Mouse (Mus musculus): ENCODE results near the gene Lrp8.

Gene Lrp8

DNA sequence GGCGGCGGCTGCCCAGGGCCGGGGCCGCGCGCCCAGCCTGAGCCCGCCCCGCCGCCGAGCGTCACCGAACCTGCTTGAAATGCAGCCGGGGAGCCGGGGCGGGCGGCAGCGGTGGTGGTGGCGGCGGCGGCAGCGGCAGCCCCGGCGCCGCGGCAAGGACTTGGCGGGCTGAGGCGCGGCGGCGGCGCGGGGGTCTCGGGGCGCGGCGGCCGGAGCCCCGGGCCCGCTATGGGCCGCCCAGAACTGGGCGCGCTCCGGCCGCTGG, at the start of gene Lrp8:
Gene Lrp8 (plus strand): TSS at position 77 of the 265 bp plus-strand sequence.
- 1% methylated on average over 20 of the region's 44 CpGs for WGBS

DNA sequence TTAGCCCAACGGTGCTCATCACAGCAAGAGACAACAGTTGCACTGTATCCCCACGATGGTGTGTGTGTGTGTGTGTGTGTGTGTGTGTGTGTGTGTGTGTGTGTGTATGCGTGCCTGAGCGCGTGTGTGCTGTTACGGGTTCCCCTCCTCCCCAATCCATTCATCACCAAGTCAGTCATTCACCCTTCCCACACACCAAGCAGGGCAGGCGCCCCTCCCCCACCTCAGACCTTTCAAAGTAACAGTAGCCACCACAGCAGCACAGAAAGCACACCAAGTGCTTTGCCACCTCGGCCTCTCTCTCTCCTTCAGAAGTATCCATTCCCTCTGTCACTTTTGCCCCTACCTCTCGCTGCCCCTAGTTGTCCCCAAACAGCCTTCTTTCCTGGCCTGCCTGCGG, 45.8 kb upstream of the Lrp8 start:
- 65% methylated on average over 10 of the region's 10 CpGs for WGBS

DNA sequence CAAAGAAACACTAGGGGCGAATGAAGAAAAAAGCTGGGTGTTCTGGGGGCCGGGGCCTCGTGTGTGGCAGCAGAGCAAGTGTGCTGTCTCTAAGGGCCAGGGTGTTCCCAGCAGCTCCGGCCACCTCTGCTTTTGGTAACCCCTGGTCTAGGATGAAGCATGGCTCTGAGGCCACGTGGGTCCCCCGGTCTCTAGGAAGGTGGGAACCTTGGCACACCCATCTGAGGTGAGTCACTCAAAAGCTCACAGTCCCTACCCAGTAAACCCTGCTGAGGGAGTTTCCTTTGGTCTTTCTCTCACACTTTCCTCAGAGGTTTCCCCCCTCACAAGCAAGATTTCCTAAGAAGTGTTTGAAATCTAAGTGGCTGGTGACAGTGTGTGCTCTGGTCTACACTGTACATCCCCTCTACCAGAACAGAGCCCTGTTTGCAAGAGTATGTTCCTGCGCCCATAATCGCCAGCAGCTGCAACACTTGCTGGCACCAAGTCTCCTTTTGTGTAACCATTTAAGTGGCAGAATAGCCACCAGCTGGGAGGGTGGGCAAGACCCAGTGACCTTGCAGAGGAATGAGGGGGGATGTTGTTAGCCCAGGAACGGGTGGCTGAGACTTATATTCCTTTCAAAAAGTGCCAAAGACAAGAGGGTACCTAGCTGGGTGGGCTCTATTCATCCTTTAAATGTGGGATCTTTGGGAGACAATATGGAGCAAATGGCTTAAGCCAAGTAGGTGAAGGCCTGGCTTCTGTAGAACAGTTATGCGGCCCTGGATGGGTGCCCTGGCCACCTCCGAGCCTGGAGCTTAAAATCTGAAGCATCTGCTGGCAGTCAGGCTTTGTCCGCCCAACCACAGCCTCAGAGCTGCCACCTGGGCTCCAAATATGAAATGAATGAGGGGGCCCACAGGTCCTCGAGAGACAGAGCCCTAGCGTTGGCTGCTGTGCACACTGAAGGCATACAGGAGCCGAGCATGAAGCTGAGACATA, 44.3 kb upstream of the Lrp8 start:
- WGBS: 73% methylated on average over 15 of the region's 15 CpGs

DNA sequence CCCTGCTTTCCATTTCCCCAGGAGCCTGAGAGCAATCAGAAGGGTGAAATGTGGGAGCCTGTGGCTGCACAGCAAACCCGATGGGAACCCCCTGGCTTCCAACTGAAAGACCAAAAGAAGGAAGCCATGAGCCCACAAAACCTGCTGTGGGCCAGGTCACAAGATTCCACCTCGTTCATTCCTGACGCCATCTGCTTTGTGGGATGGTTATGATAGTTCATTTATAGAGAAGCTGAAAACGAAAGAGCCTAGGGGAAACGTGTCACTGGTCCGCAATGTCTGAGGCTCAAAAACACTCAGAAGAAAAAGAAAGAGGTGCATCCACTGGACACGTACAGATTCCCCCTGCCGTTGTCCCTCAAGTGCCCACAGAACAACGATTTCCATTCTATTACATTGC, 43.1 kb upstream of the Lrp8 start:
- WGBS: 69% methylated on average over 9 of the region's 9 CpGs

DNA sequence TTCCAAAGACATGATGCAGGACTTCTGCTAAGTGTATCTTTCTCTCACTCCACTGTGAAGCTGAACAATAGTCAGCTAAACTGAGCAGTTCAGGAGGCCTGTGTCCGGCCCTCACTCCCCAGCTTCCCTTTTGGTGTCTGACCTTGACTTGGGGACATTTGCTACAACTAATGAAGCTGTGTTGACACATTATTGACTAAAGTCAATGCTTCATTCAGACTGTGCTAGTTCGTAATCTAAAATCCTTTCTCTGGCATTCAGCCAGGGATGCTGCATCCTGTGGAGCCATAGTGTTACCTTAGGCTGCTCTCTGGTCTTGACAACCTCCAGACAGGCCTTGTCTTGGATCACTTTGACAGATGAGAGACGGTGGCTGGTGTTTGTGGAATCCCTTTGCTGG, 39.1 kb upstream of the Lrp8 start:
- 80% methylated on average over 3 of the region's 3 CpGs for WGBS

DNA sequence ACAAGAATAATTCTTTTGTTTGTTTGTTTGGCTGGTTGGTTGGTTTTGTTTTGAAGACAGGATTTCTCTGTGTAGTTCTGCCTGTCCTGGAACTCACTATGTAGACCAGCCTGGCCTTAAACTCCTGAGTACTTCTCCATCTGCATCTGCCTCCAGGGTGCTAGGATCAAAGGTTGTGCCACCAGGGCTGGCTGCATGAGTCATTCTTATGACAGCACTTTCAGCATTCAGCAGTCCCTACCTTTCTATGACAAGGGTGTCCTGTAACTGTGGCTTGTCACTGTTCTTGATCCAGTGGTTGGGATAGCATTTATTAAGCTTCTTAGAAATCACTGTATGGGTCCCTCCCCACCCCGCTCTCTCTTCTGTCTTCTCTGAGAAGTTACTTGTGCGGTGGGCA, 38.5 kb upstream of the Lrp8 start:
- 98% methylated on average over 2 of the region's 2 CpGs for WGBS

DNA sequence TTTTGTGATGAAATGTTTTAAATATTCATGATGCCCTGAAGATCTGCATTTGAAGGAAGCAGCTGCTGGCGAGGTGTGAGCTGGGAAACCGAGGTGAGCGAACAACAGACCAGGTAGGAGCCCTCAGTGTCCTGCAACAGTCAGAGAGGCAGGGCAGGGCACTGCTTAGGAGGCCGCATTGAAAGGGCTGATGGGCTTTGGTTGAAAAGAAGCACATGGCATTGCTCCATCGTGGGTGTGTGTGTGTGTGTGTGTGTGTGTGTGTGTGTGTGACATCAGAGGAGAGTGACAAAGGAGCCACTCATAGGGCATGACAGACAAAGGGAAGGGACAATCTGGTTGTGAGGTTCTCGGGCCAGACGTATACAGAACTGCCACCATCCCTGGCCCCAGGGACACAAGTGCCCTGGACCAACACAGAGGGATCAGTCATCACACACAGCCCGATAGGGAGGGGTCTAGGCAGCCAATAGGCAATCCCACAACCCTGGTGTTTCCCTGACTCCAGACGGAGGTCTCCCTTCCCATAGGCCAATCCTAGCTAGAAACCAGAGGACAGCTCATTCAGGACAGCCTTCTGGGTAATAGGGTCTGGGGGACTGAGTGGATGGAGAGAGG, 36.8 kb upstream of the Lrp8 start:
- 62% methylated on average over 9 of the region's 9 CpGs for WGBS

DNA sequence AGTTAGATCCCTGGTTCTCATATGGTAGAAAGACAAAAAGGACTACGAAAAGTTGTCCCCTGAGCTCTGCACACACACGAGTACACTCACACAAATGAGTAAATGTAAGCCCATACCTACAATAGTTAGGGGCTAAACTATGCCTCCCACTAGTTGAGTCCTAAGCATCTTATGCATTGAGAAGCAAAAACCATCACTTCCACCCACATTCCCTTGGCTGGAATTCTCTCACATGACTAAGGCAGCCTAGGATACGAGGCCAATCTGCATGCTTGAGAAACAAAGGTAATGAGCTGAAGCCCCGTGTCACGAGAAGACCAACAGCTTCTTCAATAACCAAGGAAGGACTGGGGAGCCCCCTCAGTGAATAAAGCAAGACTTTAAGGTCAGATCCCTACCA, 35.9 kb upstream of the Lrp8 start:
- 43% methylated on average over 5 of the region's 5 CpGs for WGBS

DNA sequence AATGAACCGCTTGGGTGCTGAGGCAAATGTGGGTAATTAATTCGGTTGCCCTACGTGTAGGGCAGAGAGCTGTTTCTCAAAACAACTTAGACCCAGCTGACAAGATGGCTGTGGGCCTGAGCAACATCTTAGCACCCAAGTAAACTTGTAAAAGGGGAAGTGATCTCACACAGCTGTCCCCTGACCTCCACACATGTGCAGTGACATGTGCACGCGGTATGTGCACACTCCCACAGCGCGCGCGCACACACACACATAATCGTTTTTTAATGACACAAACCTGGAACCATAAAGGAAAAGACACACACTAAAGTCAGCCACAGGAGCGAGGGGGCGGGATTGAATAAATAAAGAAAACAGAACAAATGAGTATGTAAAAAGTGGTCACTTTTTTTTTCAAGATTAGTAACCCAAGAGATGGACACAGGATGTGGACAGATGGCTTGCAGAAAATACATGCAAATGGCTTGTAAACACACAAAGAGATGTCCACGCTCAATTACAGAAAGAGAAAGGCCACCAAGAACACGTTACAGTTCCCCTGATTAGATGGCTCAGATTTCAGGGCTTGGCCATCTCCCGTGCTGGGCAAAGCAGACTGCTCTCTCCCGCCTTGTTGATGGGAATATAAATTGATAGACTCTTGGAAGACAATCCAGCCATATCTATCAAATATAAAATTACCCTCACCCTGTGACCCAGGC, 29.8 kb upstream of the Lrp8 start:
- WGBS: 87% methylated on average over 16 of the region's 16 CpGs

DNA sequence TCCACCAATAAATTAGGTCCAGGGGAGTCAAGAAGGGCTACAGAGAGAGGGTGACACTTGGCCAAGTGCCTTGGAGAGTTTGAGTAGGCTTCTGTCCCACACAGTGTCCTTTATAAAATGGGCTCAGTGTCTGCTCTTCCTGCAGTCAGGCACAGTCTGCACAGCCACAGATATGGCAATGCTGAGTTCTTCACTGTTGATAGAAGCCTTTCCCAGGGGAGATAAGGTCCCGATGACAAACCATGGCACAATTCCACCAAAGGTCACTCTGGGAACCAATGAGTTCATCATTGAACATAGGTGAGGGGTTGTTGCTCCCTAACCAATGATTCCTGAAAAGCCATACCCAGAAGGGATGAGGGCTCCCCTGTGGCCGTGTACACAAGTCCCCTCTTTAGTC, 27.2 kb upstream of the Lrp8 start:
- WGBS: 78% methylated on average over 2 of the region's 2 CpGs

DNA sequence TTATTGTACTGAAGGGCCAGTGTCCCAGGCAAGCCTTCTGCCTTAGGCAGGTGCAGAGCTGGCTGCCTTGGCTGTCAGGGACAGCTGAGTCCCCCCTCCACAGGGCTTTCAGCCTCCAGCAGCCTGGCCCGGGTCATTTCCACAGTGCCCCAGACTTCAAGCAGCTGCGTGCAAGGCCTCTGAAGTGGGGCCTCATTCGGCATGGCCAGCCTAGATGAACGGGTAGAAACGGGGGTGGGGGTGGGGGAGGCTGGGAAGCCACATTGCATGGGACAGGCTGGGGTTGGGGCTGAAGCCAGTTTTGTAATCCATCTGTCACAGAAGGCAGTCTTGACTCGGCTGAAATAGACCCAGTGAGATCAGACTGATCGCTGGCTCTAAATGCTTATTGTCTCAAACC, 26.4 kb upstream of the Lrp8 start:
- 67% methylated on average over 7 of the region's 7 CpGs for WGBS

DNA sequence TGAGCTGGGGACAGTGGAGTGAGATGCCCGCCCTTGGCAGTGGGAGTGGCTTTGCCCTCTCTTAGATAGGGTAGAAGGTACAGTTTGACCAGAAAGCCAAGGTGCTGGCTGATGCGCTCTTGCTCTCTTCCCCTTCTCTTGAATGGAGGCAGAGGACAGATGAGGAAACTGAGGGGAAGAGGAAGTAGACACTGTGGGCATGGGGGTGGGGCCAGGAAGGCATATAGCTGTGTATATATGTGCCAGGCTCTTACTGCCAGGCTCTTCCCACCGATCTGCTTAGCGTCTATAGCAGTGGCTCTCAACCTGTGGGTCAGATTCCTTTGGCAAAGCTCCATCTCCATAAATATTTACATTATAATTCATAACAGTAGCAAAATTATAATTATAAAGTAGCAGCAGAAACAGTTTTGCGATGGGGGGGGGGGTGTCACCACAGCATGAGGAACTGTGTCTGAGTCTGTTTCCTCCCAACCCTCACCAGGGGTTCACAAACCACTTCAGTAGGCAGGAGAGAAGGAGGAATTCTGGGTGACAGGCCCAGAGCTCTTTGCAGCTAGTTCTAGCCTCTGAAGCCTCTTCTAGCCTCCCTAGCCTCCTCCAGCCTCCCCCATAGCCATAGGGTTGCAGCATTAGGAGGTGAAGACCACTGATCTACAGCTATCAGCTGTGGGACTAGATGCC, 24.9 kb upstream of the Lrp8 start:
- 85% methylated on average over 5 of the region's 5 CpGs for WGBS

DNA sequence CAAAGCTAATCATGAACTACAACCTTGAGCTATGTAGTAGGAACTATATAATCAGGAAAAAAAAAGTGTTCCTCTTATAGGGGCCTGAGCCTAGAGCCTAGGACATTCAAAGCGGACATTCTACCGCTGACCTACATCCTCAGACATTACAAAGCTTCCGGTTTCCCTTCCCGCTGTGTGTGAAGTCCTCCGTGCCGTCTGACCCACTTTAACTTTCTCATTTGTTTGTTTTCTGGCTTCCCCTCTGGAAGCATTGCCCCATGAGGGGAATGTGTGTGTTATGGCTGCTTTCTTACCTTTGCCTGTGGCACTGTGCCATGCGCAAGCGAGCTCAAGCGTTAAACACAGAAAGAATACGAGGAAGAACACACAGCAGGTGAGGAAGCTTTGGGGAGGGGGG, 18.5 kb upstream of the Lrp8 start:
- 55% methylated on average over 10 of the region's 10 CpGs for WGBS

DNA sequence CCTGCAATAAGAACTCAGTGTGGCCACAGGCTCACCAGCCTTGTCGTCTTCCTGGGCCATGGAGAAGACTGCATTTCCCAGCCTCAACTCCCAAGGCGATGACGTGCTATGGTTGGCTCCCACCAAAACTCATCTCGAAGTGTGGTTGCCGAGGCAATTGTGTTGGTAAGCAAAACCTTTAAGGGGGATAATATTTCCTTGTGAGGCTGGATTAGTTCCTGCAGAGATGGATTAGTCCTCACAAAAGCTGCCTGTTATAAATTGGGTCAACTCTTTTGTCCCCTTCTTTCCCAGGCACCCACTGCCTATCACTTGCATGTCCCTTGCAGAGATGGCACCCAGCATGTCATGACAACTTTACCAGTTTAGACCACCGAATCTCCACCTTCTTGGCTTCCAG, 13.2 kb upstream of the Lrp8 start:
- 78% methylated on average over 6 of the region's 6 CpGs for WGBS

DNA sequence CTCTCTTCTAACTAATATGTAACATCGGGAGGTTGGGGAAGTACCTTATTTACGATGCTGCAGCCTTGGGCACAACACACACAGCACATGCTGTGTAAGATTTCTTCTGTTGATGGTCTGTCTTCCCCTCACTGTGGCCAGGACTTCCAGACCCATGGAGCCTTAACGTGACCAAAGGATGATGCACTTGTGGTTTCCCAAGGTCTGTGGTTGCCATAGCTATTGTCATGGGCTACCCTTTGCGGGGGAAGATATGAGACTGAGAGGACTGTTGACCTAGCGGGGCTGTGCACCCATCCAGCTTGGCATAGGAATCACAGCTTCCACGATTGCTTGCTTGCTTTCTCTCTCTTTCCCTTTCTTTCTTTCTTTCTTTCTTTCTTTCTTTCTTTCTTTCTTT, 1.3 kb upstream of the Lrp8 start:
- 79% methylated on average over 6 of the region's 6 CpGs for WGBS

DNA sequence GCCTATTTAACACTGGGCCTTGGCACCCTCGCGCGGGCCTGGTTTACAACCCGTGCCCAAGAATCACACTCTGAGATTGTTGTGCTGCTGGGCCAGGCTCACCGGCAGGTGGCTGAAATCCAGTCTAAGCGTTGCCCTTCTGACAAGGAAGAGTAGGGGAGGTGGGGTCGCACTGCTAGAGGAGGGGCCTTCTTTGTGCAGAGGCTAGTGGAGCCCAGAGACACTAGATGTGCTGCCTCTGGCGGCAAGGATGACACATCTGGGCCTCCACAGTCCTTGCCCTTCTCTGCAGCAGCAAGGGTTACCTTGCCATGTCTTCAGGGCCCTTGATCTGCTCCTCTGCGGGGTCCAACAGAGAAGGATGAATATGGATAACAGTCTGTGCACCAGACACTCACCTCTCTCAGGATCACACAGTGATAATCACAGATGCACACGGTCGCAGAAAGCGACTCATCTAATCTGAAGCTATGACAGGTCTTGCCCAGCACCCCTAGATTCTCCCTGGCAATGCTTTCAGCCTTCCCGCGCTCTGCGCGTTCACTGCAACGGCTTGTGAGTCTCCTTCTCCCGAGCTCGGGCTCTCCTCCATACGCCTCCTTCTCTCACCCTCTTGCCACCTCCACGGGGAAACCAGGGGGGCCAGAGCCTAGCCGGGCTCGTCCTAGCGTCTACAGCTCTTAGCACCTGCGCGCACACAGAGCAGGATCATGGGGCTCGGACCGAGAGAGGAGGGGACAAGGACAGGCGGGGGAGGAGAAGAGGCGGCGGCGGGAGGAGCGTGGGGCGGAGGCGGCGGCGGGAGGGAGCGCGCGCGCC, 486 bp upstream of the Lrp8 start:
- 5% methylated on average over 41 of the region's 41 CpGs for WGBS

DNA sequence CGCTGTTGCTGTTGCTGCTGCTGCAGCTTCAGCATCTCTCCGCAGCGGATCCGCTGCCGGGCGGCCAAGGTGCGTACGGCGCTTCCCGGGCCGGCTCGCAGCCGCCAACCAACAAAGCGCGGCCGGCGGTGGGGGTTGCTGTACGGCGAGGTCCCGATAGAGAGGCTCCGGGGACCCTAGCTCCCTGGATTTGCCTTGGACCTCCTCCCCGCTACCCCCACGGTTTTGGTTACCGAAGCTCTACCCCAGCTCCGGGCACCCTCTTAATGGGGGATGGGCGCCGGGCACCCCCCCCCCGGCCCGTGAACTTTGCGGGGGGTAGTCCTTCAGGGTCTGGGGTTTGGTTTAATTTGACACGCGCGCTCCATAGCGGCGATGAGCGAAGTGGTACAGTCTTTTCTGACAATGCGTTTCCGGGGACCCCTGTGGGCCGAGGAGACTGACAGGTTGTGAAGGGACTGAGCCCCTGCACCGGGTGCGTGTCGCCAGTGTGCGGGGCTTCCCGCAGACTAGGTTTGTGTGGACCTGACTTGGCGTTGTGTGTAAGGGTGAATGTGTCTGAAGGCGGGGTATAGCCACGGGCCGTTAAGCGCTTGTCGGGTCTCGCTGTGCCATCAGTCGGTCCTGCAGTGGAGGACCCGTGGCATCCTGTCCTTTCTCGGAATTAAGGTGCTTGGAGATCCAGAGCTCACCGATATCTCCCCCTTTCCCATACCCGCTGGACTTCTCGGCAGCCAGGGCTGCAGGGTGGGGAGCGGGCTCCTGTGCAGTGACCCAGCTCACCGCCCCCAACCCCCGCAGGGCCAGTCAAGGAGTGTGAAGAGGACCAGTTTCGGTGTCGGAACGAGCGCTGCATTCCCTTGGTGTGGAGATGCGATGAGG, 630 bp downstream of the Lrp8 start:
- under 1% methylated on average over 65 of the region's 65 CpGs for WGBS

DNA sequence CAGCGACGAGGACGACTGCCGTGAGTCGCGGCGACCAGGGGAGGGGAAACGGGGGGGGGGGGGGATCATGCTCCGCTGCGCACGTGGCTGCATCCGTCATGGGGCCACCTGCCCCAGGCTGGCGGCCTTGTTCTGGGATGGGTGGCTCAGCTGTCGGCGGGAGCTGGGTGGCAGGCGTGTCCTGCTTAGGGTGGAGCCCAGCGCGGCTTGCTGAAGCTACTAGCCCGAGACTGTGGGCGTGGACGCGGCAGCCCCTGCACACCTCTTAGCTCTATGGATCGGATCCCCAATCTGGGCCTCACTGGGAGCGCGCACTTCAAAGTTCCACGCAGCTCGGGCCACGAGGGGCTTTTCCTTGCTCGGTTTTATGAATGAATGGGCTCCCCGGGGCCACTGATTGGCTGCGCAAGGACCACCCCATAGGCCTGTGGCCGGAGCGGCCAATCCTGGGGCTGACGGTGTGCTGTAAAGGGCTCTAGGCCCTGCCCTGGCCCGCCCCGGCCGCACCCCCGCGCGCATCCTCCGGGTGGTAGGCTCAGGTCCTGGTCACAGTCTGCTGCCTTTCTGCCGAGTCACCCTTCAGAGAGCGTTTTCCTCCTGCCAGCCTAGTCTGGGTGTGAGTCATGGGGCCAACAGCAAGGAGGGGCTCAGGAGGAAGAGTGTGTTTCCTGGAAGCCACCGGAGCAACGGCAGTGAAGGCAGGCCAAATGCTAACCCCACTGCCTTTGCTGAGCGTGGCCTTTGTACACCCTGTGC, 1.5 kb downstream of the Lrp8 start:
- under 1% methylated on average over 46 of the region's 46 CpGs for WGBS

DNA sequence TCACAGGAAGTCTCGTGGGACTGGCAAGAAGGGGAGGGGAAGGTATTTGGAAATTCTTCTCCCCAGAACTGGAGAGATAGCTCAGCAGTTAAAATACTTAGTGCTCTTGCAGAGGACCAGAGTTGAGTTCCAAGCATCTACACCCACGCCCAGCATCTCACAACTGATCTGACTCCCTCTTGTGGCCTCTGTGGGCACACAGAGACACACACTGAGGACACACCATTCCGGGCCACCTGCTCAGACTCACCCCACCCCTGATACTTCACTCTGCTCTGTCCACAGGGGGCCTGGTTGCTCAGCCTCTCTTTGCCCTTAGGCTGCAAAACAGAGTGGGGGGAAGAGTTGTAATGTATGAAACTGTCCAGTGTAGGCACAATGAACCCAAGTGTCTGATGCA, 3.4 kb downstream of the Lrp8 start:
- 45% methylated on average over 3 of the region's 3 CpGs for WGBS

DNA sequence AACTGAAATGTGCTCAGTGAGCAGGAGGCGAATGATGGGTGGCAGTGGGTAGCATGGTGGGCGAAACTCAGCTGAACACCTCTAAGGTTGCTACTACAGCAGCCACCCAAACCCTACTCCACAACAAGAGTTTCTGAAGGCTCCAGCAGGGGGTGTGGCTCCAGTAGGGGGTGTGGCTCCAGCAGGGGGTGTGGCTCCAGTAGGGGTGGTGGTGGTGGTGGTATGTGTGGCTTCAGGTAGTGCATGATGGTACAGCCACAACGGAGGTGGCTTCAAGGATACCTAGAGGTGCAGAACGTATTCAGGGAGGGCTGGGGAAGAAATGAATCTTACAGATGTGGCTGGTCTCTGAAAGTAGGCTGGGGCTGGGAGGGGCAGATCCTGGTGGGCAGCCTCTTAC, 5.7 kb downstream of the Lrp8 start:
- WGBS: 69% methylated on average over 4 of the region's 4 CpGs

All from cerebral cortex, adult 2 months (tissue).